Mouse (Mus musculus) urinary bladder, adult 2 months (tissue): ENCODE results near the gene Uts2. TPM values are rescaled to one million over a fixed set of nuclear protein-coding genes. Genes with fewer than 3 reads are reported as not detected.
A peak's percentile ranks its signal among the peaks of the same experiment; 100 is the strongest.

Experiments
- DNase-seq: peaks from one replicate; pipeline ENCODE4 v3.0.0; 2022; ENCODE audit warnings: low spot score
- polyA plus RNA-seq: library from polyadenylated mRNA; depleted of rRNA; stranded (reverse); fragments of >200 nt; gene quantifications from 2 replicates; pipeline ENCODE4 v1.2.3, GENCODE M21; 2012; rRNA removed

Gene Uts2
- not detected in 2 replicates for polyA plus RNA-seq

DNA sequence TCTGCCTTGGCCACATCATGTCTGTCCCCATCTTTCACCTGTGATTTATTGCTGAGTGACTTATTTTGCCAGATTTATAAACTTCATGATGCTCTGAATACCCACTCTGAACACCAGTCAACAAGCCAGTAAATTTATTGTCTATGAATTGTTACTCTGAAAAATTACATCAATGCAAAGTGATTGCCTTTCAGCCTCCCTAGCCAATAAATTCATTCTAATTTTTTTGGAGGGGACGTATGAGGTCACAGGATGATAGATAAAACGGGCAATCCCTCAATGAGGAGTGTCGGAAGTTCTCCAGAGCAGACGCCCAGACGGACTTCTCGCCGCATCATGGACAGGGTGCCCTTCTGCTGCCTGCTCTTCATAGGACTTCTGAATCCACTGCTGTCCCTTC is at the start of gene Uts2:
Gene Uts2 (plus strand): TSS at position 301 of the 400 bp plus-strand sequence.
- no peak for DNase-seq

DNA sequence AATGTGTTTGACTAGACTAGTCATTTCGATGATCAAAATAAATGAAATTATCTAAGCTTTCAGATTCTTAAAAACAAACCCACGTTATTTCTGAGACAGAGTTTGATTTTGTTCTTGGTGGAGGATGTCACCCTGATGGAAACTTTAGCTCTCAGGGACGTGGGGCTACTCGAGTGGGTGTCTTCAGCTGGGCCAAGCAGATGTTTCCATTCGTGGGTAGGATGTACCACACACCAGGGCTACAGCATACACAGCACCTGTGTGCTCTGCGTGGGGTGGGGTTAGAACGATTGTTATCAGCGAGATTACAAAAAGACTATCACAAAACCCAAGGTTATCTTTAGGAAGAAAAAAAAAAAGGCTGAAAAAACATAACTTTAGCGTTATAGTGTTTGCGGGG is 45.9 kb upstream of the Uts2 start:
- no peak for DNase-seq

DNA sequence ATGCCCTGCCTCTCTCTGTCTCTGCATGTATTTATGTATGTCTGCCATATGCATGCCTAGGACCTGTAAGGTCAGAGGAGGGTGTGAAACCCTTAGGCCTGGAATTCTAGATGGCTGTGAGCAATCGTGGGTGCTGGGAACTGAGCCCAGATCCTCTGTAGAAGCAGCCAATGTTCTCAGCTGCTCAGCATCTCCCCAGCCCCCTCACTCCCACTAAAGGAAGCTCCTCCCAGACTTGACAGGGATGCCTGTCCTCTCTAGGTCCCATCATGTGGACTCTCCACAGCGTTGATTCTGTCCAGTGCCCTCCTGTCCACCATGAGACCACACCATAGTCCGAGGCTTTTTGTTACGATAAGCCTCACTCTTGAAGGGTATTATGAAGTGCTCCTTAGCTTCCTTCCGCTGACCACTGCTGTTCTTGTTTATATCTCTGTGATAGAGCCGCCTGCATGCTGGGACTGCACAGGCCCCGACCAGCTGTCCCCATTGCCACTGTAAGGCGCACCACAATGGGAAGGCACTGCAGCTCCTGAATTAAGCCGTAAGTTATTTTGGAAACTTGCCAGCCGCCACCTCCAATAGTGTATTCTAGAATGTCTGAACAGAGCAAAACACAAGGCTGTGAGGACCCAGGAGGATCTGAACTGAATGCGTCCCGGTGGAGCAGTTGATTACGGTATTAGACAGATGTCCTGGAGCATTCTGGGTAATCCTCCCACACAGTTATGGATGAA is 40.4 kb upstream of the Uts2 start:
- DNase-seq, result no peak

DNA sequence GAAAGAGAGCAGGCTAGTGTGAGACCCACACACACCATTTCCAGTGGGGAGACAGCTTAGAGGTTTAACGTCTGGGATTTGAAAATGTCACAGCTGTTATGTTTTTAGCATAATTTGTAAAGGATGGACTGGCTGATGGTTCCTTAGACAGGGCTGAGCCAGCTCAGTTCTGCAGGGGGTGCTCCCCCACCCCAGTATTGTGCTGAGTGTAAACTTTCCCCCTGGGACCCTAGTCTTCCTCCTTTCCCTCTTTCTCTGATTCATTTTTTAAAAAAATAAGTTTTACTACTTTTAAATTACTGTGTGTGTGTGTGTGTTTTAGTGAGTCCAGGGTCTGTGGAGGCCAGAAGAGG is 39.8 kb upstream of the Uts2 start:
- DNase-seq, result no peak

DNA sequence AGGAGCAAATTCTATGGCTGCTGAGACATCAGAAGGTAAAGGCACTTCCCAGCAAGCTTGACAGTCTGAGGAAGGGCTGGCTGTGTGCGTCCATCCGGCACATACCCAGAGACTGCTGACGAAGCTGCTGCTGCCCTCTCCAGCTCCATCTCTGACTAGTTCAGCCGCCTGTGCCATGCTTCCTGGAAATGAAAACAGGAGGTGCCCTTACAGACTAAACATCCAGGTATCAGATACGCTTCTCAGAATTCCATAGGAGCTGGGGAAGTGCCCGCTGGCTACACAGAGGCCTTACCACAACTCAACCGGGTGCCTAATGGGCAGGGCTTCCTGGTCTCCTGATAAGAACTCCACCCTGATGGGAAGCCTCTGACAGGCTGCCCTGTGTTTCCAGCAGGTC is 38.4 kb upstream of the Uts2 start:
- DNase-seq, result no peak

DNA sequence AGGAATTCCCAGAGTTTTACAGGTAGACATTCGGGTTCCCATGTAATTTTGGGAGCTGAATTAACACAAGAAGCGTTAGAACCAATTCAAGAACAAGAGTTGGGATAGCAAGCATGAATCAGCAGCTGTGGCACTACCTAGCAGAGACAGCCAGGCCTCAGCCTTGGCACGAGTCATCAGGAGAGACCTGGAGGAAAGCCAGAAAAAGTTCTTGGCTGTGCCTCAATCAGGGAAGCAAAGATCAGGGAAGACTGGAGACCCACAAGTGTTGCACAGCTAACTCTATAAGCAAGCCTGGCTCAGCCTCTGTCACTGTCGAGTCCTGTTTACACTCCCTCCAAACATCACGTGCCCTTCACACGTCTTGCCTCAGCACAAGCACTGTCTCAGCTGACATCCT is 34.7 kb upstream of the Uts2 start:
- DNase-seq, result no peak

DNA sequence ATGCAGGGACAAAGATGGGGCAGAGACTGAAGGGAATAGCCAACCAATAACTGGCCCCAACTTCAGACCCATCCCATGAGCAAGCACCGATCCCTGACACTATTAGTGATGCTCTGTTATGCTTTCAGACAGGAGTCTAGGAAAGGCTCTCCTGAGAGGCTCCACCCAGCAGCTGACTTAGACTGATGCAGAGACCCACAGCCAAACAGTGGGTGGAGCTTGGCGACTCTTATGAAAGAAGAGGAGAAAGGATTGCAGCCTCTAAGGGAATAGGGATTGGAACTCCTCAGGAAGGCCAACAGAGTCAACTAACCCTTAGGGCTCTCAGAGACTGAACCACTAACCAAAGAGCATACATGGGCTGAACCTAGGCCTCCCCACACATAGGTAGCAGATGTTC is 33.2 kb upstream of the Uts2 start:
- no peak for DNase-seq

DNA sequence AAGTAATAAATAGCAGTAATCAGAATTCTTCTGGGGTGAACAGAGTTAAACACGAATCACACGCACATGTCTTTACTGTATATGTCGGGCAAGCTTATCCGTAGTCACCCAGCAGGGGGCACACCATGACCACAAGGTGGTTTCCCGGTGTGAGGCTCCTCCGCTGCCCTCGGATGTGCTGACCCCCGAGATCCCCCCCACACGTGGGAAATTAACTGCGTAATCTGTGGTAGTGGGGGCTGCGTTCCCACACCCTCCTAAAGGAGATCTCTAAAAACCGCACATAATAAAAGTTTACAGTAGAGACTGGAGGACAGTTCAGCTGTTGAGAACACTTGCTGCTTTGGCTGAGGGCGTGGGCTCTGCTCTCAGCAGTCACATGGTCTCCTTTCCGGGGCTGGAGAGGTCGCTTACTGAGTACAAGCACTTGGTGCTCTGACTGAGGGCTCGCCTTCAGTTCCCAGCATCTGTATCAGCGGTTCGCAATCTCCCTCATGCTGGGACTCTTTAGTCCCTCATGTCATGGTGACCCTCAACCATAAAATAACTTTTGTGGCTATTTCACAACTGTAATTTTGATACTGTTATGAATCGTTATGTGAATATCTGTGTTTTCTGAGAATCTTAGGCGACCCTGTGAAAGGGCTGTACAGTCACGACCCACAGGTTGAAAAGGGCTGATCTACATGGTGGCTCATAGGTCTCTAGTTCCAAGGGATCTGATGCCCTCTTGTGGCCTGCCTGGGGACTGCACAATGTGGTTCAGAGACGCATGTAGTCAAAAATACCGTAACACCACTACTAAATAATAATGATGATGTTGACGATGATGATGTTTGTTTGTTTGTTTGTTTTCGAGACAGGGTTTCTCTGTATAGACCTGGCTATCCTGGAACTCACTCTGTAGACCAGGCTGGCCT is 32.0 kb upstream of the Uts2 start:
- peak; percentile 64 for DNase-seq

DNA sequence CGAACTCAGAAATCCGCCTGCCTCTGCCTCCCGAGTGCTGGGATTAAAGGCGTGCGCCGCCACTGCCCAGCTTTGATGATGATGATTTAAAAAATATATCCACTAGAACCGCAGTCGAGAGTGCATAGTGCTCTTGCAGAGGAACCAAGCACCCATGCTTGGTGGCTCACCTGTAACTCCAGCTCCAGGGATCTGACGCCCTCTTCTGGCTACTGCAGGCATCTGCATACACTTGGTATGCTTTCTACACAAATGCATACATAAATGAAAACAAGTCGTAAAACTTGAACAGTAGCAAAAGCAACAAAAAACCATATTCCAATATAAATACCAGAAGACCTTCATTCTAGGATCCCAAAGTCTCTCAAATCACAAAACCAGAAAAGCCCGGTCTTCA is 31.3 kb upstream of the Uts2 start:
- DNase-seq, result no peak

DNA sequence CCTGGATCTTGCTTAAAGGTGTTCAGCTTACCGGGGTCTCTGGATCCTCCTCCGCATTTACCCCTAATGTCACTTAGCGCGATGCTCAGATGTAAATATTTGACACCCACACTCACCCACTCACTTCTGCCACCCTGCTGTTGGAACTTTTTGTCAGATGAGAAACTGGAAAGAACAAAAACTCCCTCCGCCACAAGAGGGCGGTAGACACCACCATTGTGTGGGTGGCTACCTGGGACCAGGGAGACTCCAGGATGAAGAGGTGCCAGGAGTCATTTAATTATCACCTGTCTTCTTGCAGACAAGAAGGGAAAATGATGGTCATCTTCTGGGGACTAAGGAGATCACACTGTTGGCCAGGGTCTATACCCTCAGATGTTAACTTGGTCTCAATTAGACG is 30.3 kb upstream of the Uts2 start:
- peak; percentile 33 for DNase-seq

DNA sequence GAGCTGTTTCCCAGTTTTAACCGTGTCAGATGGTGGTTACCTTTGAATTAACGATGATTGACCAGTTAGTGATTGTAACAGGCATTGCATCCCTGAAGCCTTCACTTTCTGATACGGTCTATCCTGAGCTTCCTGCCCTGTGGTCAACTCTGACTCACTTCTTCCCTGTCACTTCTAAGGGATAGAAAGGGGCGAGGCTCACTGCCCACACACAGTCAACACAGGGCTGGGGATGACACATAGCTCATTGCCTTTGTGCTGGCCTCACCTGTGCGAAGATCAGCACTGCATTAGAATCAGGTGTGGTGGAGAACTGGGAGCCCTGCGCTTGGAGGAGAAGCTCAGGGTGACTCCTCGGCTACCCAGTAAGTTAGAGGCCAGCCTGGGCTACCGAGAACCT is 27.9 kb upstream of the Uts2 start:
- no peak for DNase-seq

DNA sequence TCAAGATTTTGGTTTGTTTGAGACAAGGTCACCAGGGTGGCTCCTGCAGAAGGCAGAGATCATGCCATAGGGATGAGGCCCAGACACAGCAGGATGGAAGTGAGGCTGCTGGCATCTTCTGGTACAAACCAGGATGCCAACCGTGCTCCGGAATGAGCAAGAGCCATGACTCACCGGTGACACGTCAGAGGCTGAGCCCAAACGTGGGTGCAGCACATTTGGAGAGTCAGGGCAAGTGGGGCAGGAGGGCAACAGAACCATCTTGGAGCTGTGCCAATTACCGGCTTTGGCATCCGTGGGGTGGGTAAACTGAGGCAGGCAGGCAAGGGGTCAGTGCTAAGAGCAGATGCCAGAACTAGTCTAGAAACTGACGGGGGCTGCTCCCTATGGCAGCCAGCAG is 23.6 kb upstream of the Uts2 start:
- DNase-seq, result no peak

DNA sequence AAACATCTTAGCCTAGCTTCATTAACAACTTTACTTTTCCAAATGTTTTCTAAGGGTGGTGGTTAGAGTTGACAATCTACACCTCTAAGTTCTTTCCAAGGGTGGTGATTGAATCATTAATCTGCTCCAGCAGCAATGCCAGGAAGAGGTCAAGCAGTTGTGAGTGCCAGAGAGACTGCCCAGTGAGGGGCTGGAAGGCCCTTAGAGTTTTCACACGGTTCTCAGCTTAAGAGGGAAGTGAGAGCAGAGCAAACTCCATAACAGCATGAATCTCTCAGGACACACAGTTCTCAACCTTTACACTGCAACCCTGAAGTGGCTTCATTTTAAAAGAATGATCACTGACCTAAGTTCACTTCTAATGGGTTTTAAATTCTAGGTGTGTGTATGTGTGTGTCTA is 21.8 kb upstream of the Uts2 start:
- no peak for DNase-seq

DNA sequence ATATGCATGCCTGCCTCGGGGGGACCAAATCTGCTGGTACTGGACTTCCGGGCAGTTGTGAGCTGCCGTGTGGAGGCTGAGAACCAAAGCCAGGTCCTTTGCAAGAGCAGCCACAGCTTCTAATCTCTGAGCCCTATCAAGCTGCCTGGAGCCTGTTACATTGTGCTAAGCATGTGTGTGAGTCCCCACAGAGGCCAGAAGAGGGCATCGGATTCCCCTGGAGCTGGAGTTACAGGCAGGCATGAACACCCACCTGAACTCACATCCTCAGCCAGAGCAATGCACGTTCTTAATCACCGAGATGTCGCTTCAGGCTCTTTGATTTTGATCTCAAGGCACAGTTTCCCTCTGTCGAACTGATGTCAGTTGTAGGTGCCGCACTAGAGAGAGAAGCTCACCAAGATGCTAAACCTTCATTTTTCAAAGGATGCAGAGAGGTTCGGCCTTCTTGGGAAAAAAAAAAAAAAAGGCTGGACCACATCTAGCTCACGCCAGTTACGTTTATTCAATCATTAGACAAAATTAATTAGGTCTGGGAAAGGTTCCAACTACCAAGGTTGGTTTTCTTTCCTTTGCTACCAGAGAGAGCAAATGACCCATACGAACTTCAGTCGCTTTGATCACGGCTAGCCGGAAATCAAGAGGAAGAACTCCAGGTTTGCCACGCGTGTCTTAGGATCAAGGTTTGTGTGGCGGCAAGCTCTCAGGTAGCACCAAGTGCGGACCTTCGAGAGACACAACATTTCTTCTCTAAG is 18.6 kb upstream of the Uts2 start:
- no peak for DNase-seq

DNA sequence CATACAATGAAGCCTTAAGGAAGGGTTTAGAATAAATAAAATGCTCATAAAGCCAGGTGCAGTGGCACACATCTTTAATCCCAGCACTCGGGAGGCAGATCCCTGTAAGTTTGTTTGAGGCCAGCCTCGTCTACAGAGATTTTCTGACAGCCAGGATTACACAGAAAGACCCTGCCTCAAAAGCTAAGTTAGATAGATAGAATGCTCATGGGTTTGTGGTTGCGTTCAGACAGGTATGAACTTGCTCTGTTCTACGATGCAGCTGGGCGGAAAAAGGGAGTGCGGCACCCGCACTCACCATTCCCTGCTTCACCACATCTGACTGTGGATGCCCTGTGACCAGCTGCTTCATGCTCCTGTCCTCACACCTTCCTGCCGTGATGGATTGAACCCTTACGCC is 17.4 kb upstream of the Uts2 start:
- DNase-seq, result no peak

DNA sequence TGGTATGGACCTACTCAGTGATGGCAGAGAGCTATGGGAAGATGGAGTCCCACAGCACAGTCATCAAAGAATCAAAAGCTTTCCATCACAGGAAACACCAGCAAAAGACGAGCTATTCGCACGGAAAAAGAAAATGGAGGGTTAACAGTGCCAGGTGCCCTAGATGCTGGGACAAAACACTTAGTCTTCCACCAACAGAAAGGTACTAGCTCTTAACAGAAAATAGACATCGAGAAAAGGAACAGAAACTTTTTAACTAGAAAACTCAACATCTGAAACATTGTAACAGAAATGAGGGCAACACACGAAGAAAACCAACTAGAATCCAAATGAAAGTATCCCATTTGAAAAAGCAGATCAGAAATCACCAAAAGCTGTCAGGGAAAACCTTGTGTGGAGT is 16.7 kb upstream of the Uts2 start:
- DNase-seq, result no peak

DNA sequence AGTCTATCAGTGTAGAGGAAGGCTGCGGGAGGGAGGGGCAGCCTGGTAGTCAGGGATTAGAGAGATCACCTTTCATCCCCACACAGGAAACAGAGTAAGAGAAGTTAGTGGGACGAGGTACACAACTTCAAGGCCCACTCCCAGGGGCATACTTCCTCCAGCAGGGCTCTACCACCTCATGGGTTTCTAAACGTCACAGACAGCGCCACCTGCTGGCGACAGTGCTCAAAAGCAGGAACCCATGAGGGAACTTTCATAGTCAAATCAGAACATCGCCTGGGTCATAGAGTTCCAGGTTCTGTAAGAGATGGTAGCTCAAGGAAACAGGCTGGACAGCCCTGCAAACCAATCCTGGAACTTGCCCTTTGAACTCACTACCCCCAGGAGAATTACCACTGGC is 6.7 kb upstream of the Uts2 start:
- DNase-seq, result no peak

DNA sequence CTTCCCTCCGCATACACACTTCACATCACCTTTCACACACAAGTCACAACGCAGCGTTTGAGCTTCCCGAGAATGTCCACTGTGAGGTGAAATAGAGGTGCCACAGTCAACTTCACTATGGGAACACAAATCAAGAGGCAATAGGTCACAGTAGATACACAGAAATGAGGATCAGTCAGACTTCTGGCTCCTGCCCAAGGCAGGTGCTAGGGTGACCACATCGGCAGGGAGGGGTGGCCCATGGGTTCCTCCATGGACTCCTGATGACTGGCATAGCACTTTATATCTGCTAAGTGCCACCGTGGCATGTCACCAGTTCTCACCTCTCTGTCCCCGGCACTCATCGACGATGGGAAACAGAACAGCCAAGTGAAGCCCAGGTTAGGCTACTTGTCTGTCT is 1.7 kb downstream of the Uts2 start:
- no peak for DNase-seq

DNA sequence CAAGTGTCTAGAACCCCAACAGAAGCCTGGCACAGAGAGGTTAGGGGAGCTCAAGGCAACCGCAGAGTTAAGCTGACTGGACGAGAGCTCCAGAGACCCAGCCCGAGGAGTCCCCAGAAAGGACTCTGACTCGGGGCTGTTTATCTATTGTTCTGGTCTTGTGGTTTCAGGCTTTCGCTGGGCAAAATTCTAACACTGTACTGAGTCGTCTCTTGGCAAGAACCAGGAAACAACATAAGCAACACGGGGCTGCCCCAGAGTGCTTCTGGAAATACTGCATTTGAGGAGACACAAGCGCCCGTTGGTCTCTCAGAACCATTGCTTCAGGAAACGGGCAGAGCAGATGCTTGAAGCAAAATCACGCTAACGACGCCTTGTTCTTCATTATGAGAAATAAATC is 4.5 kb downstream of the Uts2 start:
- no peak for DNase-seq

DNA sequence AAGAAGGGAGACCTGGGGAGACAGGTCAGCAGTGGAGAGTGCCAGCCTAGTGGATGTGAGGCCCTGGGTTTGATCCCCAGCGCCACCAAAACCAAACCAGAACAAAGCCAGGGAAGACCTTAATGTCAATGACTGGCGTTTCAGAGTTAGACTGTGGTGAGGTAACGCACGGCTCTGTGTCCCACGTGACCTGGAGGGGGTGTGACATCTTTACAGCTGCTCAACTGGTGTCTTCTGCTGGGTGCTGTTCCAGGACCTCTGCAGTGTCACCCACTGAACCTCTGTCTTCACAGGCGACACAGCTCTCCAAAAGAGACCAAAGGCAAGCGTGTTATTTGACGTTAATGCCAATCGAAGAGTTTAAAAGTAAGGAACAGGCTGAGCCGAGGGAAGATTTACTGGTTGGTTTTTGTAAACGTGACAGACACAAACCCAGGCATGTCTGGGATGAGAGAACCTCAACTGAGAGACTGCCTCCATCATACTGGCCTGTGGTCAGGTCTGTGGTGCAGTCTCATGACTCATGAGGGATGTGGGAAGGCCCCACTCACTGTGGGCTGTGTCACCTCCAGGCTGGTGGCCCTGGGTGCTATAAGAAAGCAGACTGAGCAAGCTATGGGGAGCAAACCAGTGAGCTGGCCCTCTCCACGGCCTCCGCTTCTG is 8.9 kb downstream of the Uts2 start:
- DNase-seq, result no peak

DNA sequence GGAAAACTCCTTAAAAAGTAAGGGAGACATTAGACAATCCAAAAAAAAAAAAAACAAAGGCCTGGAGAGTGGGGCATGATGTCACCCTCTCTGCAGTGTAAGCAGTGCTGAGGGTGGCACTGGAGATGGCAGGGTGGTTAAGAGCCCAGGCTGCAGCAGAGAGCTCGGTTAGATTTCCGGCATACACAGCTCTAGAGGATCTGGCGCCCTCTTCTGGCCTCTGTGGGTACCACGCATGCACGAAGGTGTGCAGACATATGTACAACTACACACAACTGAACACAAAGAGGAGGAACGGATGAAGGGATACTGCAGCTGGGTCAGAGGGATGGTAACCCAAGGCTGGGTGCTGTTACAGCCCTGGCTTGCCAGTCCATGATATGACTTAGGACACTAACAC is 10.0 kb downstream of the Uts2 start:
- no peak for DNase-seq

DNA sequence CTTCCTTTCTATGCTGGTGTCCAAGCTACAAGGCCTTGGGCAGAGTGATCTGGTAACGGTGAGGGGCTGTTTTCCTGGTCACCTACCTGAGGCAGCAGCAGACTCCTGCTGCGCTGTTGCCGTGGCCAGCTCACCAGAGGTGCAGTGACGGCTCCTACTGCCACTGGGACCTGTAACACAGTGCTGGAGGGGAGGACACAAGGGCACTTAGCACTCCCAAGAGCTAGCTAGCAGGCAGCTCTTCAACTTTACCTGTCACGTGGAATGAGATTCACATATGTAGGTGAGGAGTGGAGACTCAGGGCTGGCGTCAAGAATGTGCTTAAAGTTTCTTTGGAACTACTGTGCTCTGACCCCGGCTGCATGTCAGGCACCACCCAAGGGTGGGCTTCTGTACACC is 13.4 kb downstream of the Uts2 start:
- DNase-seq, result no peak
